Mouse (Mus musculus) limb, embryonic 12.5 days (tissue): ENCODE results near the gene Hoxd11. TPM values are rescaled to one million over a fixed set of nuclear protein-coding genes. Genes with fewer than 3 reads are reported as not detected.

Source experiments
- ATAC-seq: fragments of 200-750 bp; cut with Nextera tagmentation; 2 replicates; pipeline ENCODE4 v1.8.0; 2017; ENCODE audit warnings: low read depth, moderate TSS enrichment; ENCODE audit not compliant: insufficient number of reproducible peaks, insufficient read depth, low FRiP score, low TSS enrichment
- H3K27ac ChIP-seq: fragments of 300-500 bp; sonication (generic); 2 replicates; pipeline ENCODE4 v1.5.1; 2016; ENCODE audit warnings: mild to moderate bottlenecking, moderate library complexity
- H3K27me3 ChIP-seq: fragments of 300-500 bp; sonication (generic); 2 replicates; pipeline ENCODE4 v1.6.1; 2016; ENCODE audit warnings: mild to moderate bottlenecking, moderate library complexity
- H3K36me3 ChIP-seq: fragments of 300-500 bp; sonication (generic); 2 replicates; pipeline ENCODE4 v1.6.1; 2016; ENCODE audit warnings: mild to moderate bottlenecking, moderate library complexity
- H3K4me1 ChIP-seq: fragments of 300-500 bp; sonication (generic); replicated peaks from 2 replicates; pipeline ENCODE4 v1.6.1; 2016
- H3K4me2 ChIP-seq: fragments of 300-500 bp; sonication (generic); 2 replicates; pipeline ENCODE4 v1.6.1; 2016; ENCODE audit warnings: mild to moderate bottlenecking, moderate library complexity
- H3K4me3 ChIP-seq: fragments of 300-500 bp; sonication (generic); replicated peaks from 2 replicates; pipeline ENCODE4 v1.5.1; 2016; ENCODE audit warnings: mild to moderate bottlenecking
- H3K9ac ChIP-seq: fragments of 300-500 bp; sonication (generic); replicated peaks from 2 replicates; pipeline ENCODE4 v1.6.1; 2016; ENCODE audit warnings: mild to moderate bottlenecking, moderate library complexity
- H3K9me3 ChIP-seq: fragments of 300-500 bp; sonication (generic); 2 replicates; pipeline ENCODE4 v1.6.1; 2016; ENCODE audit warnings: mild to moderate bottlenecking, moderate library complexity
- WGBS: fragments of 180-500 bp; shearing (Covaris S2); methylation state at CpG from one replicate; pipeline ENCODE4 v1.1.7; 2016; 5-methylcytosine and 5-hydroxymethylcytosine counted together
- polyA plus RNA-seq: library from polyadenylated mRNA; unstranded; fragments of >200 nt; fragmentation: Nextera tagmentation; extraction: Ambion mirVana; gene quantifications from 2 replicates; pipeline ENCODE4 v1.2.1, GENCODE M21; 2016

The Hoxd11 gene
- polyA plus RNA-seq, 1 experiment from 2014 or later, result 62.0 TPM

DNA sequence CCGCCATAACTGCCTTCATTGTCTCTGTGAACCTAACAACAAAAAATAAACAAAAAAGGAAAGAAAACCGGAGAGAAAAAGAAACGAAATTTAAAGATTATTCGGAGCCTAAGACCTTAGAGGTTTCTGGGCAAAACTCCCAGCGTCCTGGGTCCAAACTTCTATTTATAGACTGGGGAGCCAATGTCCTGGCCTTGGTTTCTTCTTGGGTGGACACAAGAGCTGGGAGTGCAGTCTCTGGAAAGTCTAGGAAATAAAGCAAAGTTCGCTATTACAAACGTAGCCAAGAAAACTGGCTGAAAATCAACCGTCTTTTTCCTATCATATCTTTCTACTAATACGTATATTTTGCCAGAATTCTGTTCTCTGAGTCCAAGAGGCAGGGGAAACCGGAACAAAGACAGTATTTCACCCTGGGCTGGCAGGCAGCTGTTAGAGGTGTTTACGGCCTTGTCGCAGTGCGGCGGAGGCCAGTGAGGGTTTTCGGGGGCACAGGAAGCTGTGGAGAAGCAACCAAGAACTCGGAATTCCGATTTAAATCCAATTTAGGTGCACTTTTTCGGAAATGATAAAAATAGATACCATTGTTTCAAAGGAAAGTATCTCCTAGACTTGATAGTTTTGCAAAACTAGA, 34.9 kb downstream of the Hoxd11 start:
- Histone ChIP-seq H3K27me3 (peaks cover 83% of the 10 kb centered on the region), H3K4me2 (peak overlapping the region; percentile 75)
- 2% methylated on average over 18 of the region's 18 CpGs for WGBS

DNA sequence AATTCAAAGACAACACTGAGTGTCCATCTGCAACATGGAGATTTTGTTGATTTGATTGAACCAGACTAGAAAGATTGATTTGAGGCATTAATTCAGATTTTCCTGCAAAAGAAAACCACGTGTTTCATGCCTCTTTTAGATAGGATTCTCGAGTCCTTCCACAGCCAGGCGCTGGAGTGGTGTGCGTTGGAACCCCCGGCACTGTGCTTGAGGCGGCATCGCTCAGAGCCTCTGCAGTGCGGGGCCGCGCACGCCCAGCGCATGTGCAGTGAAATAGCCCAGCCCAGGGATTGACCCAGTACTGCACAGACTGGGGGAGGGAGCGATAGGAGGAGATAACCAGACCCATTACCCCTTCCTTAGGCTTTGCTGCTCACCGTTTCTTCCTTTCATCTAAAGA, 35.5 kb downstream of the Hoxd11 start:
- Histone ChIP-seq H3K4me1 (peaks cover 43% of the 10 kb centered on the region), H3K9me3 (no peaks in the 10 kb centered on the region), H3K27me3 (peaks cover 83% of the 10 kb centered on the region), H3K36me3 (no peaks in the 10 kb centered on the region), H3K4me2 (peak overlapping the region; percentile 75), H3K27ac (no peak overlapping the region), H3K9ac (no peak overlapping the region; the same call in 1 of the 2 replicates), H3K4me3 (peak overlapping the region; percentile 55)
- no peak for ATAC-seq
- WGBS, result 2% methylated on average over 14 of the region's 14 CpGs

More for the DNA sequence above, 34.9 kb downstream of the Hoxd11 start:
- no peak for ATAC-seq
- Histone ChIP-seq H3K4me3 (peak overlapping the region; percentile 55), H3K36me3 (no peaks in the 10 kb centered on the region), H3K9me3 (no peaks in the 10 kb centered on the region), H3K4me1 (peaks cover 43% of the 10 kb centered on the region), H3K9ac (no peak overlapping the region; the same call in 1 of the 2 replicates), H3K27ac (0 out of 2 replicates have a peak overlapping the region, but pooled peaks have one; percentile 35)

DNA sequence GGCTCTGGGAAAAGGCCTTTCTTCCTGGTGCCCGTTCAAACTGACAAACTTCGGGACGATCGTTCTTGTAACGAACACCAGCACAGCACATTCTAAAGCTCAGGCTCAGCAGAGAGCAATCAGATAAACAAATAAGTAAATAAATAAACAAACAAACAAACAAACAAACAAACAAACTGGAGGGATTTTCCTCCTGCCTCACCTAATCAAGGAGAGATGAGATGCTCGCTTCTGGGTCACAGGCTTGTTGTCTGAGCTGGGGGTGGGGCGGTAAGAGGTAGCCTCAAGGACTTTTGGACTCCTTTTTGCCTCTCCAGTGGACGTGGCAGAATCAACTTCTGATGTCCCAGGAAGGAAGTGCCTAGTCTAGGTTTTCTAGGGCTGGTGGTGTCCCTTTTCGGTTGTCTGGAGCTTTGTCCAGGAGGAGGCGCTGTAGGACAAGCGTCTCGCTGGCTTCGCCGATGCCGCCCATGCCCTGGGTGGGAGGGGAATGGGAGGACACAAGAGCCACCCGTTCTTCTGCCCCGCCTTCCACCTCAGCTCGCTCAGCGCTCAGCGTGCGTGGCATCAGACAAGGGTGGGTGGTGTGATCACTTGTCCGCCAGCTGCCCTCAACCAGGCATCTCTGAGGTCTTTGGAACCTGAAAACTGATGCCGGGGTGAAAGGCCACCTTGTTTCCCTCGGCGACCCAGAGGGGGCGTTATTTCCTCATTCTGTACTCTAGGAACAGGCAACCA, 36.3 kb downstream of the Hoxd11 start:
- Histone ChIP-seq H3K27me3 (peaks cover 83% of the 10 kb centered on the region), H3K4me1 (peaks cover 43% of the 10 kb centered on the region), H3K9me3 (no peaks in the 10 kb centered on the region), H3K36me3 (no peaks in the 10 kb centered on the region), H3K27ac (no peak overlapping the region), H3K4me2 (peak overlapping the region; percentile 75), H3K4me3 (peak overlapping the region; percentile 22), H3K9ac (no peak overlapping the region)
- ATAC-seq, result 0 out of 2 replicates have a peak, but pooled peaks have one; percentile 53
- 2% methylated on average over 26 of the region's 26 CpGs for WGBS

DNA sequence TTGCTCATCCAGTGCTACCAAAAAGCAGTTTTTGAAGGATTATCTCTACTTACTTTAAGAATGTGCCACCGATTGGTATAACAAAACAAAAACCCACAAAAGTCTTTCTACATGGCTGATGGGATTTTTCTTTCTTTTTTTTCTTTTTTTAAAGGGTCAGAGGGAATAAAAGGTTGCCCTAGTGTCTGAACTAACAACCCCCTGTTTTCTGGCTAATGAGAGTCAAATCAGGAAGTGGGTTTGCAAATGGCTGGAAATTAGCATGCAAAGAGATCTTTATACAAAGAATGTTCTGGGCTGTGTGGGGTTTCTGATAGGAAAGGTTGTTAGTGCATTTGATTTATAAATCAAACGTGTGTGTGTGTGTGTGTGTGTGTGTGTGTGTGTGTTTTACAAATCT, 41.0 kb downstream of the Hoxd11 start:
- Histone ChIP-seq H3K27me3 (peaks cover 87% of the 10 kb centered on the region), H3K36me3 (no peaks in the 10 kb centered on the region), H3K27ac (no peak overlapping the region), H3K9me3 (no peaks in the 10 kb centered on the region), H3K4me2 (no peak overlapping the region), H3K4me1 (peaks cover 36% of the 10 kb centered on the region), H3K9ac (no peak overlapping the region), H3K4me3 (no peak overlapping the region)
- WGBS, result 11% methylated on average over 2 of the region's 2 CpGs
- ATAC-seq, result no peak

DNA sequence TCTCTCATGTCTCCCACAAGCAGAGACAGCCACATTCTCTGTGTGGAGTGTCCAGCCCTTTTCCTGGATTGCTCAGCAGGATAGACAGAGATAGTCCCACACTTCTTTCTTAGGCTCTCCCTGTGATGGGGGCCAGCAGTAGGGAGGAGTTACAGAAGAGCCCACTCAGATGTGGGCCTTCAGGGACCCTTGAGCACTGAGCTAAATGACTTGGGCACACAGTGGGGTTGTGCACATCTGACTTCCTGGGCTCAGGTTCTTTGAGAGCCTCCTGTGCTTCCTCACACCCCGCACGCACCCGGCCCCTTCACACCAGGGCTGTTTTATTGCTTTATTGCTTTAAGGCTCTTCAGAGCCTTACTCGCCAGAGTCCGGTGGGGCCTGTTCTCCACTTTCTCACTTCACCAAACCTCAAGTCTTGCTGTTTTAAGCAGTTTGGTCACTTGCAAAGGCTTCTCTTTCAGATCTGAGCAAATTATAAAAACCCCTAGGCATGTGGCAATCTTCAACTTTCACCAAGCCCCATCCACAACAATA, 41.7 kb downstream of the Hoxd11 start:
- H3K4me1 ChIP-seq, result peaks cover 30% of the 10 kb centered on the region
- no peaks in the 10 kb centered on the region for H3K9me3 ChIP-seq
- H3K36me3 ChIP-seq, result no peaks in the 10 kb centered on the region
- H3K27me3 ChIP-seq, result peaks cover 90% of the 10 kb centered on the region
- WGBS, result 5% methylated on average over 5 of the region's 5 CpGs
- no peak overlapping the region for H3K27ac ChIP-seq
- no peak overlapping the region for H3K9ac ChIP-seq
- H3K4me3 ChIP-seq, result no peak overlapping the region
- no peak overlapping the region for H3K4me2 ChIP-seq
- no peak for ATAC-seq

DNA sequence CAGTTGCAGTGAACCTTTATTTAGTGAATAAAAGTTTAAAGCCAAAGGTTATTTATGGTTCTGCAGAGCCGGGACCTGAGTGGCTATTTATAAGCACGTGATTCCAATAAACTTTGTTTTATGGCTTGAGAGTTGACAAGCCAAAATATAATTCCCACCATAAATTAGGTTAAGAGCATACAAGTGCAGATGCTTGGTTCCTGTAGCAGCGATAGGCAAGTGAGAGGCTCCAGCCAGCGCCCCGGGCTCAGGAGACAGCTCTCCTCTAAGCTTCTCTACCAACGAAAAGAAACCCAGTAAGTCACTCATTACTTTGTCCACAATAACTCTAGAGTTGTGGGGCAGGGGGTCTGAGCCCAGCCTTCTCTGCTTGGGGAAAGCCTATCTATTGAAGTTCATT, 42.5 kb downstream of the Hoxd11 start:
- no peak overlapping the region for H3K4me3 ChIP-seq
- ATAC-seq, result no peak
- H3K27ac ChIP-seq, result no peak overlapping the region

DNA sequence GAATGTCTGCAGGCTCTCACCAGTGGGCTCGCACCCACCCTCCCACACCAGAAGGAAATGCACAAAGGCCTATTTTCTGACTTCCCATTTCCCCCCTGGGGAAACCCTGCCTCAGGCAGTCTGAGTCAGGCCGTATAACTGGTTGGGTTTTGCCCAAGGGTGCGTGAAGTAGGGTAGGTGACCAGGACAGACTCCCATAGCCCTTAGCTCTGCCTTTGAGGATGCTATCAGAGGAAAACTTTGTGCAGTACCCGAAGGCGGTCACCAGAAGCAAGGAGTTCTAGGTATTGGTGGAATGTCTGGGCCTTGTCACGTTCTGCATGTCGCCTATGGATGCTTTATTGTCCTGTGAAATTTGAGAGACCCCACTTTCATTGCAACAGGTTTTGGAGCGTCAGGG, 43.6 kb downstream of the Hoxd11 start:
- Histone ChIP-seq H3K9me3 (no peaks in the 10 kb centered on the region), H3K27ac (no peak overlapping the region), H3K9ac (no peak overlapping the region), H3K36me3 (no peaks in the 10 kb centered on the region), H3K4me3 (no peak overlapping the region), H3K27me3 (peaks cover 96% of the 10 kb centered on the region), H3K4me2 (no peak overlapping the region), H3K4me1 (peaks cover 39% of the 10 kb centered on the region)
- ATAC-seq, result no peak
- 22% methylated on average over 8 of the region's 8 CpGs for WGBS

More for the DNA sequence above, 42.5 kb downstream of the Hoxd11 start:
- no peak overlapping the region for H3K4me2 ChIP-seq
- H3K4me1 ChIP-seq, result peaks cover 29% of the 10 kb centered on the region
- under 1% methylated on average over 6 of the region's 6 CpGs for WGBS
- no peaks in the 10 kb centered on the region for H3K36me3 ChIP-seq
- no peaks in the 10 kb centered on the region for H3K9me3 ChIP-seq
- no peak overlapping the region for H3K9ac ChIP-seq
- H3K27me3 ChIP-seq, result peaks cover 92% of the 10 kb centered on the region

DNA sequence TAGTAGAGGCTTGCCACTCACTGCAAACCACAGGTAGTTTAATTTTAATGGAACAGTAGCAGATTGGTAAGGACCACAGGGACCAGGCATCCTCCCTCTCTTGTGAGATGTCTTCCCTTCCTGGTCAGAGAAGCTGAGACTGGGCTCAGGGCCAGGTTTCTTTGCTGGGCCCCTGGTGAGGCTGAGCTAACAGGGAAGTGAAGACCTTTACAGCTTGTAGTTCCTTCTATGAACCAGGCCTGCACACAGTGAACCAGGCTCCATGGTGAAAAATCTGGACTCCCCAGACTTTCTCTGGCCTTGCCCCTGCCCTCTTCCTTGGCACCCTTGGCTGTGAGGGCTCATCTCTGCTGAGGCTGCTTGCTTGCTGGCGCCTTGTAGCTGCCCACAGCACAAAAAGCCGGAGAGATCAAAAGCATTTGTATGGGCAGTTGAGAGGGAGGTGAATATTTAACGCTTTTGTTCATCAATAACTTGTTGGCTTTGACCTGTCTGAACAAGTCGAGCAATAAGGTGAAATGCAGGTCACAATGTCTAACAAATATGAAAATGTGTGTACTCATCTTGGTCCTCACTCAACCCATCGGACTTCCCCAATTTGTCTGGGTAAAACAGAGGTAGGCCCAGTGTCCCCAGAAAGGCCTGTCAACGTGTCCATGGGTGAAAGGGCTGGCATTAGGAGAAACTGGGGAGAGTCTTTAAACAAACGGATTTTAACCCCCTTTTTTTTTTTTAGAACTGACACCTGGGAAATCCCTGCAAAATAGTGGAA, 45.1 kb downstream of the Hoxd11 start:
- 36% methylated on average over 7 of the region's 7 CpGs for WGBS
- Histone ChIP-seq H3K9ac (no peak overlapping the region), H3K27me3 (peaks cover 96% of the 10 kb centered on the region), H3K27ac (no peak overlapping the region), H3K9me3 (no peaks in the 10 kb centered on the region), H3K4me3 (no peak overlapping the region), H3K4me2 (no peak overlapping the region), H3K4me1 (peaks cover 45% of the 10 kb centered on the region), H3K36me3 (no peaks in the 10 kb centered on the region)
- ATAC-seq, result no peak

DNA sequence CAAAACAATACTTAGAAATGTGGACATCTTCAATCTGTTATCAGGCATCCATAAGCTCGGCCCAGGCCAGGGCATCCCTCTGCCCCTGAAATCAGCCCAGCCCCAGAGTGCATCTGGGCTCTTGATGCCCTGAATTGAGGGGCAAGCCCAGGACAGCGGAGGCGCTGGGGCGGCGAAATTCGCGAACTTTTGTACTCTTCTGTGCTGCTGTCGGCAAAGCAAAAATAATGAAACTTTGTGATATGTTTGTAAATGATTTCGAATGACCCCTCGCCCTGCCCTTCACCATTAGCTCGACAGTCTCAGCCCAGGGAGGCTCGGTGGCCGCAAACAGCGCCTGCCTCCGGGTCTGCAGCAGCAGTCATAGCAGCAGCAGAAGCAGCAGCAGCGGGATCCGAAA, 45.8 kb downstream of the Hoxd11 start:
- Histone ChIP-seq H3K9me3 (no peaks in the 10 kb centered on the region), H3K4me1 (peaks cover 45% of the 10 kb centered on the region), H3K4me2 (no peak overlapping the region), H3K27me3 (peaks cover 94% of the 10 kb centered on the region), H3K9ac (no peak overlapping the region), H3K27ac (no peak overlapping the region), H3K4me3 (no peak overlapping the region), H3K36me3 (no peaks in the 10 kb centered on the region)
- 22% methylated on average over 17 of the region's 17 CpGs for WGBS
- ATAC-seq, result no peak

DNA sequence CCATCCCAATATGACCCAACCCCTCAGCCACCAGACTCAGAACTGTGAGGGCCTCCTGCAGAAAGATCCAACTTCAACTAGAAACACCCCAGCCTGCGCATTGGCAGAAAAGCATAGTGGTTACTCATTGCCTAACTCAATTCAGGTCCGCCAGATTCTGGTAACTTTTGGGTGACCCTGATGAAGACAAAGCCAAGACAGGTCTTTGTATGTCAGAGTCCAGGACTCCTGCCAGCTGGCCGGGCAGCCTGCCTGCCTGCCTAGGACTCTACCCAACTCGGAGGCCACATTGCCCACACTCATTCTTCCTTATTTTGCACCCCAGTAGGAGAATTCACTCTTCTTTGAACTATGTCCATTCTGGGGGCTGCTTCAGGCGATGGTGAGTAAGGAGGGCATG, 47.2 kb downstream of the Hoxd11 start, which contains the start of gene Gm28230:
Gm28230 (plus strand) TSS at position 178 of the 400 bp plus-strand sequence.
- Histone ChIP-seq H3K27ac (no peak within 1 kb of the TSS), H3K4me3 (peak within 1 kb of the TSS; percentile 42), H3K4me2 (peak within 1 kb of the TSS; percentile 86), H3K9me3 (no peaks in the 10 kb centered on the region), H3K4me1 (peaks cover 37% of the 10 kb centered on the region), H3K36me3 (no peaks in the 10 kb centered on the region), H3K9ac (peak within 1 kb of the TSS; percentile 50; the same call in 1 of the 2 replicates), H3K27me3 (peaks cover 93% of the 10 kb centered on the region)
- no peak for ATAC-seq
- WGBS, result 35% methylated on average over 5 of the region's 5 CpGs
